Mouse (Mus musculus) embryonic fibroblast, embryonic 13.5 days (primary cell): ENCODE measurements at regions not wholly inside any gene's neighbourhood (a gene's known extent, or its start where the extent isn't known, plus 50 kb on each side); places are given as distances from the start of the nearest gene placed in this dataset.

Experiments used
- CTCF ChIP-seq: IDR thresholded peaks from 2 replicates; pipeline ENCODE4 v1.5.1; 2011; ENCODE audit warnings: mild to moderate bottlenecking, control low read depth, low read length, moderate library complexity, borderline replicate concordance; ENCODE audit not compliant: insufficient read depth
- POLR2A ChIP-seq: IDR thresholded peaks from 2 replicates; pipeline ENCODE4 v1.6.1; 2011; ENCODE audit warnings: low read depth, mild to moderate bottlenecking, control low read depth, low read length, moderate library complexity

- TF ChIP-seq CTCF (no peak), POLR2A (no peak)
Measured at GRCm38 (mm10) chr16:30687225-30687624, 87.7 kb downstream of the Fam43a start.
